Comparison of ENCODE assay signal across 26 mouse cellular contexts in the genomic region with DNA sequence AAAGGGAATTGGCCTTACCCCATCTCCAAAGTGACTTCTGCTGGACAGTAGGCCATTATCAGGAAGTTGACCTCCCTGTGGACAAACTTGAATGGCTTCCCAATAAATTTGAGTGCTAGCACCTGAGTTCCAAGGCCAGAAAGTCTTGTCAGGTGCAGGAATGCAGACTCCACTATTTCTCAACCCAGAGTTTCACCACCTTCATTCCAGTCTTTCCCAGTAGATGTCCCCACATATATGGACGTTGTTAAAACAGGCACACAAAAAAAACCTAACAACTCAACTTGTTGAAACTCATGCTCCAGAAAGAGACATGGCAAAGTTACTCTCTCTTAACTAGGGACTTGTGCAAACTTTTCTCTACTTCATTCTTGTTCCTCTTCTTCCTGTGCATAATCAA.
"Had no signal": no experiment of that assay in that cellular context is flagged by ENCODE, and none has a peak within 500 bp of the region (broad histone marks: within the 10 kb centered on the region; RNA-seq: fewer than 3 reads in every experiment).

No protein-coding gene starts in this region.

- DNase-seq: gastrocnemius, adult 2 months; gastrocnemius, postnatal 10 days; gastrocnemius, postnatal 25 days; heart, adult 18-20 months; heart, postnatal 14 days; heart, postnatal 36 days; kidney, adult 11 months; kidney, adult 2 months; kidney, adult 9 months; kidney, postnatal 14 days; kidney, postnatal 36 days; layer of hippocampus, adult 9-11 months; layer of hippocampus, postnatal 36 days; left cerebral cortex, postnatal 4 days had no signal

- H3K27ac ChIP-seq: gastrocnemius, adult 2 months; heart, embryonic 10.5 days; heart, embryonic 13.5 days; heart, embryonic 15.5 days; hindbrain, embryonic 13.5 days; hindbrain, embryonic 15.5 days; hindbrain, postnatal 0 days; kidney, embryonic 15.5 days; kidney, postnatal 0 days; limb, embryonic 13.5 days; limb, embryonic 15.5 days; liver, embryonic 12.5 days had no signal

- H3K4me3 ChIP-seq: gastrocnemius, adult 2 months; heart, embryonic 10.5 days; heart, embryonic 13.5 days; heart, embryonic 15.5 days; hindbrain, embryonic 13.5 days; hindbrain, embryonic 15.5 days; kidney, embryonic 15.5 days; limb, embryonic 13.5 days; limb, embryonic 15.5 days; liver, embryonic 12.5 days had no signal

- ATAC-seq: hindbrain, postnatal 0 days; intestine, embryonic 16.5 days; liver, embryonic 12.5 days had no signal

- H3K4me2 ChIP-seq: heart, embryonic 13.5 days; heart, embryonic 15.5 days; hindbrain, embryonic 13.5 days; hindbrain, embryonic 15.5 days; kidney, embryonic 15.5 days; limb, embryonic 13.5 days; limb, embryonic 15.5 days; liver, embryonic 12.5 days had no signal

- H3K9ac ChIP-seq: heart, embryonic 13.5 days; heart, embryonic 15.5 days; hindbrain, embryonic 13.5 days; hindbrain, embryonic 15.5 days; kidney, embryonic 15.5 days; limb, embryonic 13.5 days; limb, embryonic 15.5 days; liver, embryonic 12.5 days had no signal

- H3K4me1 ChIP-seq: heart, embryonic 15.5 days; hindbrain, embryonic 15.5 days; kidney, embryonic 15.5 days had no signal

- H3K9me3 ChIP-seq: heart, embryonic 10.5 days; heart, embryonic 13.5 days; heart, embryonic 15.5 days; hindbrain, embryonic 13.5 days; hindbrain, embryonic 15.5 days; kidney, embryonic 15.5 days; limb, embryonic 13.5 days; limb, embryonic 15.5 days; liver, embryonic 12.5 days had no signal

- H3K36me3 ChIP-seq: heart, embryonic 10.5 days; heart, embryonic 13.5 days; heart, embryonic 15.5 days; hindbrain, embryonic 13.5 days; hindbrain, embryonic 15.5 days; kidney, embryonic 15.5 days; limb, embryonic 13.5 days; limb, embryonic 15.5 days; liver, embryonic 12.5 days had no signal

- H3K27me3 ChIP-seq: heart, embryonic 13.5 days; heart, embryonic 15.5 days; hindbrain, embryonic 13.5 days; hindbrain, embryonic 15.5 days; kidney, embryonic 15.5 days; limb, embryonic 13.5 days; limb, embryonic 15.5 days; liver, embryonic 12.5 days had no signal
